Mouse (Mus musculus): ENCODE data around the gene Gm2007. TPM values are rescaled to one million over a fixed set of nuclear protein-coding genes. Genes with fewer than 3 reads are reported as not detected.
"Not testable (repeated sequence)": the region's sequence is repeated elsewhere in the genome, so short reads cannot be mapped to it uniquely, and the experiment has no call there.

The Gm2007 gene
- polyA plus RNA-seq (2015; fragmentation: Nextera tagmentation; extraction: Ambion mirVana): not detected in 2 replicates

GRCm38 (mm10) chr2:175741237-175741636 is at the start of gene Gm2007:
Gm2007 (plus strand) TSS chr2:175741537.
- H3K27me3 ChIP-seq (replicated peaks; ENCODE audit: control insufficient read depth, insufficient read depth, low read length); H3K4me3 ChIP-seq (ENCODE audit: low read length); H3K27ac ChIP-seq (ENCODE audit: low read length); H3K9ac ChIP-seq (ENCODE audit: low read depth, low read length); H3K36me3 ChIP-seq (ENCODE audit: control insufficient read depth, insufficient read depth, low read length); H3K4me2 ChIP-seq (ENCODE audit: low read depth, low read length); H3K9me3 ChIP-seq (ENCODE audit: control insufficient read depth, low read length); H3K4me1 ChIP-seq (ENCODE audit: control insufficient read depth, insufficient read depth, low read length); ATAC-seq: not testable (repeated sequence)
- no CpG with 5 or more reads among the region's 2 CpGs for WGBS

- WGBS: no CpG with 5 or more reads among the region's 9 CpGs
Measured at GRCm38 (mm10) chr2:175703546-175703945, 37.8 kb upstream of the Gm2007 start, which contains the start of gene Zfp969. Zfp969 (minus strand) TSS chr2:175703646.

GRCm38 (mm10) chr2:175800993-175801392 is 59.7 kb downstream of the Gm2007 start, which contains the start of gene Gm14288:
Gm14288 (minus strand) TSS chr2:175801093.
- H3K27me3 ChIP-seq (replicated peaks; ENCODE audit: control insufficient read depth, insufficient read depth, low read length); H3K27ac ChIP-seq (ENCODE audit: low read length); H3K4me1 ChIP-seq (ENCODE audit: control insufficient read depth, insufficient read depth, low read length); H3K4me3 ChIP-seq (ENCODE audit: low read length); H3K9ac ChIP-seq (ENCODE audit: low read depth, low read length); ATAC-seq; H3K4me2 ChIP-seq (ENCODE audit: low read depth, low read length); H3K36me3 ChIP-seq (ENCODE audit: control insufficient read depth, insufficient read depth, low read length); H3K9me3 ChIP-seq (ENCODE audit: control insufficient read depth, low read length): not testable (repeated sequence)
- WGBS: no CpG with 5 or more reads among the region's 6 CpGs

More at GRCm38 (mm10) chr2:175703546-175703945, 37.8 kb upstream of the Gm2007 start, which contains the start of gene Zfp969:
- not testable (repeated sequence) for H3K9ac ChIP-seq (ENCODE audit: low read depth, low read length); H3K36me3 ChIP-seq (ENCODE audit: control insufficient read depth, insufficient read depth, low read length); H3K4me3 ChIP-seq (ENCODE audit: low read length); H3K4me1 ChIP-seq (ENCODE audit: control insufficient read depth, insufficient read depth, low read length); H3K27ac ChIP-seq (ENCODE audit: low read length); H3K27me3 ChIP-seq (replicated peaks; ENCODE audit: control insufficient read depth, insufficient read depth, low read length); H3K9me3 ChIP-seq (ENCODE audit: control insufficient read depth, low read length); H3K4me2 ChIP-seq (ENCODE audit: low read depth, low read length); ATAC-seq

Other genes with a start within 250 kb of the Gm2007 start
- gene Gm11007, start 97.6 kb upstream of the Gm2007 start, polyA plus RNA-seq (2015; fragmentation: Nextera tagmentation; extraction: Ambion mirVana): not detected in 2 replicates
- gene Zfp969, start 37.9 kb upstream of the Gm2007 start, polyA plus RNA-seq (2015; fragmentation: Nextera tagmentation; extraction: Ambion mirVana): 17.4 and 28.4 TPM in 2 replicates
- 3.0 and 6.4 TPM in 2 replicates for gene Gm14288, start 59.6 kb downstream of the Gm2007 start, polyA plus RNA-seq (2015; fragmentation: Nextera tagmentation; extraction: Ambion mirVana)
- 13.5 TPM in 2 replicates for gene Gm6710, start 127.7 kb downstream of the Gm2007 start, polyA plus RNA-seq (2015; fragmentation: Nextera tagmentation; extraction: Ambion mirVana)
- gene Zfp966, start 189.6 kb downstream of the Gm2007 start, polyA plus RNA-seq (2015; fragmentation: Nextera tagmentation; extraction: Ambion mirVana): 1.6 and 2.2 TPM in 2 replicates
- 16.2 and 20.8 TPM in 2 replicates for gene Gm2026, start 223.8 kb downstream of the Gm2007 start, polyA plus RNA-seq (2015; fragmentation: Nextera tagmentation; extraction: Ambion mirVana)